In the genomic region with DNA sequence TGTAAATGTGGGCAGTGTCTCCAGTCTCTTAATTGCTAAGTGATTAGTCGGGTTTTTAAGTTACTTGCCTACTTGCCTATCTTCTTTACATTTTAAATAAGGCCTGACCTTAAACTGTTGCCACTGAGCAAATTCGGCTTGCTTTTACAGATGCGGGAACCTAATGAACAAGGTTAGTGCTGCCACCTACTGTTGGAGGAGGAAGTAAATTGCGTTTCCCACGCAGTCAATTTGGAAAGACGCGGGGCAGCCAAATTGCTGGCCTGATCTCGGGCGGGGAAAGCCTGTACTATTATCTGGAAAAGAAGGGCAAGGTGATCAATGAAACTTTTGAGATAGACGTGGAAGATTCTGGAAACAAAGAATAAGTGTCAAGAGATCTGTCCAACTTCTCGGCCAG, we compare ENCODE assay signal across 8 mouse cellular contexts.
DNase-seq lines count a peak whose midpoint lies in the region; ATAC-seq and TF ChIP-seq lines count a peak whose summit lies in the region.

No protein-coding gene starts in this region.

- H3K36me3 ChIP-seq in kidney, embryonic 14.5 days (ENCODE audit: control insufficient read depth, insufficient read depth, low read length), result no peaks in the 10 kb centered on the region

- H3K9me3 ChIP-seq in kidney, embryonic 14.5 days (ENCODE audit: control insufficient read depth, low read length), result peaks cover 6% of the 10 kb centered on the region

- no peak overlapping the region for H3K4me3 ChIP-seq in kidney, embryonic 14.5 days (ENCODE audit: low read length)
- no peak overlapping the region for H3K4me3 ChIP-seq in layer of hippocampus, adult 2 months

- H3K9ac ChIP-seq in kidney, embryonic 14.5 days (ENCODE audit: low read depth, low read length), result no peak overlapping the region

- no peak overlapping the region for H3K27ac ChIP-seq in kidney, embryonic 14.5 days (ENCODE audit: low read depth, low read length)
- H3K27ac ChIP-seq in layer of hippocampus, adult 2 months, result no peak overlapping the region

- H3K4me1 ChIP-seq in kidney, embryonic 14.5 days (ENCODE audit: control insufficient read depth, insufficient read depth, low read length), result no peaks in the 10 kb centered on the region

- no peak overlapping the region for H3K4me2 ChIP-seq in kidney, embryonic 14.5 days (replicated peaks; ENCODE audit: low read depth, low read length)

- no peak for ATAC-seq in kidney, embryonic 14.5 days (ENCODE audit: low FRiP score, low TSS enrichment)
- peak; percentile 40; the same call in 1 of the 2 replicates for ATAC-seq in granulocyte monocyte progenitor cell, adult 5-6 weeks (replicated peaks; ENCODE audit: poor library complexity, severe bottlenecking)
- peak; percentile 72 for ATAC-seq in megakaryocyte progenitor cell, adult 5-6 weeks (replicated peaks; ENCODE audit: poor library complexity)

- TF ChIP-seq CTCF in layer of hippocampus, adult 2 months (conservative IDR thresholded peaks at IDR 0.05), result peak; percentile 86

- DNase-seq in kidney, adult 11 months, result peak; percentile 3
- peak; percentile 74 for DNase-seq in MEL-GATA-1-ER (ENCODE audit: extremely low read depth, low read depth)
- peak; percentile 74 to 80 for DNase-seq in cerebellum, postnatal 10 days
- DNase-seq in layer of hippocampus, adult 2 months (ENCODE audit: low spot score in 2 of 2), result peak; percentile 51 to 54
- peak; percentile 40 for DNase-seq in thymus, postnatal 14 days

- H3K27me3 ChIP-seq in kidney, embryonic 14.5 days (ENCODE audit: control insufficient read depth, insufficient read depth, low read length), result no peaks in the 10 kb centered on the region

- 10% methylated on average over 11 of the region's 11 CpGs for WGBS in kidney, embryonic 14.5 days

Comparison
In these comparisons a context has a peak if more than half of its experiments do, and no peak if none do; other contexts are left out.
1. DNase-seq: peak in every context shown above with its lines; median percentile 77 in cerebellum, postnatal 10 days; 74 in MEL-GATA-1-ER; 52 in layer of hippocampus, adult 2 months; 40 in thymus, postnatal 14 days; 3 in kidney, adult 11 months.